Mouse (Mus musculus) B cell, adult 2 months (primary cell): Measurements from ENCODE around the gene Itga7.

ENCODE experiments used
- DNase-seq, 2 experiments: peaks; one replicate each; pipeline ENCODE4 v3.0.0; 2022

Itga7 gene

GRCm38 (mm10) chr10:128933574-128933973 is at the start of gene Itga7:
Itga7 (plus strand) TSS chr10:128933818.
- peak; percentile 5 for DNase-seq

- peak; percentile 14 to 26 for DNase-seq
Measured at GRCm38 (mm10) chr10:128888941-128889827, 44.4 kb upstream of the Itga7 start.

GRCm38 (mm10) chr10:128889846-128890245 is 43.8 kb upstream of the Itga7 start:
- DNase-seq = no peak

GRCm38 (mm10) chr10:128890383-128891295 is 43.0 kb upstream of the Itga7 start:
- DNase-seq = peak; percentile 39 to 40

GRCm38 (mm10) chr10:128891296-128892094 is 42.1 kb upstream of the Itga7 start, which contains the start of gene Gdf11:
Gdf11 (minus strand) TSS chr10:128891718.
- DNase-seq = peak; percentile 66 to 67

GRCm38 (mm10) chr10:128892246-128892645 is 41.4 kb upstream of the Itga7 start:
- DNase-seq = peak; percentile 44 to 45

GRCm38 (mm10) chr10:128895437-128895836 is 38.2 kb upstream of the Itga7 start:
- peak; percentile 82 to 86 for DNase-seq

- peak in 1 of 2 experiments; percentile 11 for DNase-seq
Measured at GRCm38 (mm10) chr10:128895952-128896693, 37.5 kb upstream of the Itga7 start.

- no peak for DNase-seq
Measured at GRCm38 (mm10) chr10:128896807-128897206, 36.8 kb upstream of the Itga7 start.

- DNase-seq = no peak
Measured at GRCm38 (mm10) chr10:128897501-128897900, 36.1 kb upstream of the Itga7 start.

- no peak for DNase-seq
Measured at GRCm38 (mm10) chr10:128899759-128900490, 33.7 kb upstream of the Itga7 start.

- DNase-seq = no peak
Measured at GRCm38 (mm10) chr10:128900698-128901097, 32.9 kb upstream of the Itga7 start, which contains the start of gene Cd63. Cd63 (plus strand) TSS chr10:128900989.

- no peak for DNase-seq
Measured at GRCm38 (mm10) chr10:128901409-128901808, 32.2 kb upstream of the Itga7 start.

- no peak for DNase-seq
Measured at GRCm38 (mm10) chr10:128902409-128902988, 31.1 kb upstream of the Itga7 start.

- DNase-seq = no peak
Measured at GRCm38 (mm10) chr10:128904812-128905211, 28.8 kb upstream of the Itga7 start.

GRCm38 (mm10) chr10:128908778-128909448 is 24.7 kb upstream of the Itga7 start:
- DNase-seq = no peak

GRCm38 (mm10) chr10:128909567-128910028 is 24.0 kb upstream of the Itga7 start:
- peak; percentile 21 to 26 for DNase-seq

- DNase-seq = peak; percentile 8 to 18
Measured at GRCm38 (mm10) chr10:128910066-128910841, 23.4 kb upstream of the Itga7 start.

GRCm38 (mm10) chr10:128911430-128911829 is 22.2 kb upstream of the Itga7 start:
- no peak for DNase-seq
